Mouse (Mus musculus) embryonic facial prominence, embryonic 15.5 days (tissue): ENCODE measurements around the gene Acox1. TPM values are rescaled to one million over a fixed set of nuclear protein-coding genes. Genes with fewer than 3 reads are reported as not detected.

Source experiments
- ATAC-seq: fragments of 200-750 bp; cut with Nextera tagmentation; 2 replicates; pipeline ENCODE4 v1.8.0; 2017; ENCODE audit warnings: low read depth, moderate TSS enrichment; ENCODE audit not compliant: insufficient number of reproducible peaks, low FRiP score, low TSS enrichment
- H3K27ac ChIP-seq: fragments of 300-500 bp; sonication (generic); replicated peaks from 2 replicates; pipeline ENCODE4 v1.5.1; 2015; ENCODE audit warnings: mild to moderate bottlenecking, inconsistent platforms
- H3K27me3 ChIP-seq: fragments of 300-500 bp; sonication (generic); 2 replicates; pipeline ENCODE4 v1.6.1; 2015; ENCODE audit warnings: inconsistent platforms
- H3K36me3 ChIP-seq: fragments of 300-500 bp; sonication (generic); 2 replicates; pipeline ENCODE4 v1.6.1; 2015; ENCODE audit warnings: mild to moderate bottlenecking, inconsistent platforms
- H3K4me1 ChIP-seq: fragments of 300-500 bp; sonication (generic); 2 replicates; pipeline ENCODE4 v1.6.1; 2015; ENCODE audit warnings: inconsistent platforms
- H3K4me2 ChIP-seq: fragments of 300-500 bp; sonication (generic); replicated peaks from 2 replicates; pipeline ENCODE4 v1.6.1; 2015; ENCODE audit warnings: mild to moderate bottlenecking, inconsistent platforms
- H3K4me3 ChIP-seq: fragments of 300-500 bp; sonication (generic); replicated peaks from 2 replicates; pipeline ENCODE4 v1.5.1; 2015; ENCODE audit warnings: mild to moderate bottlenecking, inconsistent platforms
- H3K9ac ChIP-seq: fragments of 300-500 bp; sonication (generic); 2 replicates; pipeline ENCODE4 v1.6.1; 2015; ENCODE audit warnings: inconsistent platforms
- H3K9me3 ChIP-seq: fragments of 300-500 bp; sonication (generic); replicated peaks from 2 replicates; pipeline ENCODE4 v1.6.1; 2016; ENCODE audit warnings: inconsistent platforms
- WGBS: fragments of 180-500 bp; shearing (Covaris S2); methylation state at CpG from one replicate; pipeline ENCODE4 v1.1.7; 2015; 5-methylcytosine and 5-hydroxymethylcytosine counted together
- polyA plus RNA-seq: library from polyadenylated mRNA; unstranded; fragments of >200 nt; fragmentation: Nextera tagmentation; extraction: Ambion mirVana; gene quantifications from 2 replicates; pipeline ENCODE4 v1.2.1, GENCODE M21; 2015

The Acox1 gene
- polyA plus RNA-seq, 1 experiment from 2014 or later = 29.1 TPM

GRCm38 (mm10) chr11:116226414-116226813, 27.6 kb upstream of the Acox1 start:
- Histone ChIP-seq H3K27ac (no peak overlapping the region), H3K9me3 (no peaks in the 10 kb centered on the region), H3K4me1 (peaks cover 20% of the 10 kb centered on the region), H3K4me2 (no peak overlapping the region), H3K36me3 (peaks cover 6% of the 10 kb centered on the region; the same call in 1 of the 2 replicates), H3K4me3 (no peak overlapping the region), H3K9ac (no peak overlapping the region), H3K27me3 (peaks cover 19% of the 10 kb centered on the region)
- no peak for ATAC-seq
- WGBS = 0% methylated on average over 2 of the region's 2 CpGs

- WGBS = 25% methylated on average over 23 of the region's 23 CpGs
- peak overlapping the region; percentile 21; the same call in 1 of the 2 replicates for H3K9ac ChIP-seq
- peaks cover 34% of the 10 kb centered on the region for H3K4me1 ChIP-seq
- peaks cover 6% of the 10 kb centered on the region; the same call in 1 of the 2 replicates for H3K36me3 ChIP-seq
- H3K9me3 ChIP-seq = no peaks in the 10 kb centered on the region
- H3K4me3 ChIP-seq = peak overlapping the region; percentile 39
- ATAC-seq = no peak
- H3K4me2 ChIP-seq = peak overlapping the region; percentile 62
- peaks cover 29% of the 10 kb centered on the region for H3K27me3 ChIP-seq
- H3K27ac ChIP-seq = no peak overlapping the region
These were observed 23.9 kb upstream of the Acox1 start for GRCm38 (mm10) chr11:116222740-116223059.

GRCm38 (mm10) chr11:116221931-116222739, 23.3 kb upstream of the Acox1 start:
- Histone ChIP-seq H3K4me2 (peak overlapping the region; percentile 62), H3K27me3 (peaks cover 29% of the 10 kb centered on the region), H3K9me3 (no peaks in the 10 kb centered on the region), H3K27ac (no peak overlapping the region), H3K4me3 (peak overlapping the region; percentile 39), H3K4me1 (peaks cover 34% of the 10 kb centered on the region), H3K9ac (peak overlapping the region; percentile 21; the same call in 1 of the 2 replicates), H3K36me3 (peaks cover 6% of the 10 kb centered on the region; the same call in 1 of the 2 replicates)
- WGBS = 21% methylated on average over 53 of the region's 53 CpGs
- no peak for ATAC-seq

GRCm38 (mm10) chr11:116219885-116220284, 21.0 kb upstream of the Acox1 start:
- WGBS = 23% methylated on average over 4 of the region's 4 CpGs
- no peak overlapping the region for H3K4me2 ChIP-seq

GRCm38 (mm10) chr11:116218737-116219400, 20.0 kb upstream of the Acox1 start:
- Histone ChIP-seq H3K4me3 (no peak overlapping the region), H3K4me1 (peaks cover 34% of the 10 kb centered on the region), H3K36me3 (no peaks in the 10 kb centered on the region), H3K4me2 (no peak overlapping the region), H3K9me3 (no peaks in the 10 kb centered on the region), H3K9ac (no peak overlapping the region), H3K27ac (peak overlapping the region; percentile 80), H3K27me3 (peaks cover 28% of the 10 kb centered on the region)
- 49% methylated on average over 7 of the region's 7 CpGs for WGBS
- ATAC-seq = peak; percentile 65

More at GRCm38 (mm10) chr11:116219885-116220284, 21.0 kb upstream of the Acox1 start:
- no peaks in the 10 kb centered on the region for H3K9me3 ChIP-seq
- 0 out of 2 replicates have a peak overlapping the region, but pooled peaks have one; percentile 80 for H3K27ac ChIP-seq
- H3K36me3 ChIP-seq = peaks cover 3% of the 10 kb centered on the region; the same call in 1 of the 2 replicates
- H3K9ac ChIP-seq = no peak overlapping the region
- no peak for ATAC-seq
- H3K27me3 ChIP-seq = peaks cover 29% of the 10 kb centered on the region
- H3K4me3 ChIP-seq = no peak overlapping the region
- H3K4me1 ChIP-seq = peaks cover 34% of the 10 kb centered on the region

- no peak for ATAC-seq
- Histone ChIP-seq H3K4me2 (no peak overlapping the region), H3K4me1 (peaks cover 34% of the 10 kb centered on the region), H3K9ac (no peak overlapping the region), H3K27me3 (peaks cover 22% of the 10 kb centered on the region), H3K27ac (peak overlapping the region; percentile 80), H3K36me3 (no peaks in the 10 kb centered on the region), H3K4me3 (no peak overlapping the region), H3K9me3 (no peaks in the 10 kb centered on the region)
- 91% methylated on average over 2 of the region's 2 CpGs for WGBS
These were observed 19.4 kb upstream of the Acox1 start for GRCm38 (mm10) chr11:116218263-116218662.

GRCm38 (mm10) chr11:116216549-116216948, 17.7 kb upstream of the Acox1 start:
- 74% methylated on average over 11 of the region's 11 CpGs for WGBS
- Histone ChIP-seq H3K27me3 (peaks cover 11% of the 10 kb centered on the region; the same call in 1 of the 2 replicates), H3K4me1 (peaks cover 19% of the 10 kb centered on the region), H3K36me3 (no peaks in the 10 kb centered on the region), H3K27ac (no peak overlapping the region), H3K9me3 (no peaks in the 10 kb centered on the region), H3K9ac (no peak overlapping the region), H3K4me2 (no peak overlapping the region), H3K4me3 (no peak overlapping the region)
- no peak for ATAC-seq

- 95% methylated on average over 6 of the region's 6 CpGs for WGBS
These were observed 17.1 kb upstream of the Acox1 start for GRCm38 (mm10) chr11:116215991-116216390.

GRCm38 (mm10) chr11:116215181-116215580, 16.3 kb upstream of the Acox1 start:
- 83% methylated on average over 7 of the region's 7 CpGs for WGBS
- no peaks in the 10 kb centered on the region for H3K36me3 ChIP-seq
- no peak for ATAC-seq
- H3K27me3 ChIP-seq = no peaks in the 10 kb centered on the region
- H3K27ac ChIP-seq = no peak overlapping the region
- peaks cover 23% of the 10 kb centered on the region for H3K4me1 ChIP-seq
- H3K9ac ChIP-seq = no peak overlapping the region
- H3K4me3 ChIP-seq = no peak overlapping the region
- H3K4me2 ChIP-seq = no peak overlapping the region
- no peaks in the 10 kb centered on the region for H3K9me3 ChIP-seq

More at GRCm38 (mm10) chr11:116215991-116216390, 17.1 kb upstream of the Acox1 start:
- H3K36me3 ChIP-seq = no peaks in the 10 kb centered on the region
- H3K27ac ChIP-seq = no peak overlapping the region
- ATAC-seq = no peak
- no peaks in the 10 kb centered on the region for H3K9me3 ChIP-seq
- peaks cover 5% of the 10 kb centered on the region; the same call in 1 of the 2 replicates for H3K27me3 ChIP-seq
- no peak overlapping the region for H3K4me2 ChIP-seq
- no peak overlapping the region for H3K9ac ChIP-seq
- H3K4me3 ChIP-seq = no peak overlapping the region
- H3K4me1 ChIP-seq = peaks cover 23% of the 10 kb centered on the region

GRCm38 (mm10) chr11:116213877-116214510, 15.1 kb upstream of the Acox1 start:
- H3K36me3 ChIP-seq = no peaks in the 10 kb centered on the region
- no peak for ATAC-seq
- H3K9ac ChIP-seq = no peak overlapping the region
- H3K4me2 ChIP-seq = no peak overlapping the region
- WGBS = 90% methylated on average over 13 of the region's 13 CpGs
- no peaks in the 10 kb centered on the region for H3K9me3 ChIP-seq
- H3K27me3 ChIP-seq = no peaks in the 10 kb centered on the region
- H3K27ac ChIP-seq = no peak overlapping the region
- H3K4me3 ChIP-seq = no peak overlapping the region
- peaks cover 12% of the 10 kb centered on the region for H3K4me1 ChIP-seq

GRCm38 (mm10) chr11:116212847-116213246, 14.0 kb upstream of the Acox1 start:
- H3K9ac ChIP-seq = no peak overlapping the region
- H3K4me1 ChIP-seq = 0 out of 2 replicates have a peak, but pooled peaks cover 4% of the 10 kb centered on the region
- H3K4me3 ChIP-seq = no peak overlapping the region
- no peak for ATAC-seq
- H3K27ac ChIP-seq = no peak overlapping the region
- H3K27me3 ChIP-seq = no peaks in the 10 kb centered on the region
- WGBS = 88% methylated on average over 6 of the region's 6 CpGs
- H3K36me3 ChIP-seq = no peaks in the 10 kb centered on the region
- H3K4me2 ChIP-seq = no peak overlapping the region
- no peaks in the 10 kb centered on the region for H3K9me3 ChIP-seq
